Mouse (Mus musculus) erythroblast, embryonic 14.5 days (primary cell): ENCODE results near the gene Cisd1.

Source experiments
- GATA1 ChIP-seq: IDR thresholded peaks from 2 replicates; pipeline ENCODE4 v1.6.1; 2012; ENCODE audit warnings: low read length, inconsistent platforms, mixed read lengths
- TAL1 ChIP-seq: IDR thresholded peaks from 3 replicates; pipeline ENCODE4 v1.6.1; 2012; ENCODE audit warnings: low read length, inconsistent platforms, mixed read lengths

DNA sequence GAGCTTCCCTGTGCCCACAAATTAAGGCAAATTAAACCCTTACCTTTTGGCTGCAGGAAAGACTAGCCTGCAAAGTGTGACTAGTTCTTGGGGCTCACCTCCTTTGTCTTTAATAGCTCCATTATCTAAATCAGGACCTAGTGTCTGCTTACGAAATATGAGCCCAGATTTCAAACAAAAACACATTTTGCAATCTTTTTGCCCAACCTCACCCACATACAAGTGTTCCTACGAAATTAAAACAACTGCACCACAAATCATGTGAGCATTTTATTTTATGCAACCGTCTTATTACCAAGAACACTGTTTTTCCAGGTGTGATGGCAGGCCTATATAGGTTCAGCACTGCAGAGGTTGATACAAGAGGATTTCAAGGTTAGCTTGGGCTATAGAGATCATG is 1.6 kb downstream of the Cisd1 start:
- TF ChIP-seq GATA1 = no peak
- no peak for TF ChIP-seq TAL1
